Mouse (Mus musculus) embryonic facial prominence, embryonic 11.5 days (tissue): ENCODE data around the gene Pum2. TPM values are rescaled to one million over a fixed set of nuclear protein-coding genes. Genes with fewer than 3 reads are reported as not detected.

Experiments
- polyA plus RNA-seq: library from polyadenylated mRNA; unstranded; fragments of >200 nt; fragmentation: Nextera tagmentation; extraction: Ambion mirVana; gene quantifications from 2 replicates; pipeline ENCODE4 v1.2.1, GENCODE M21; 2014

The Pum2 gene
- polyA plus RNA-seq, 1 experiment from 2014 or later: 79.7 TPM

Other genes with a start within 250 kb of the Pum2 start
- gene Rhob, start 174.1 kb upstream of the Pum2 start, polyA plus RNA-seq: 45.3 and 51.3 TPM in 2 replicates
- gene Slc7a15, start 75.1 kb upstream of the Pum2 start, polyA plus RNA-seq: not detected in 2 replicates
- gene Sdc1, start 97.2 kb downstream of the Pum2 start, polyA plus RNA-seq: 120 and 128 TPM in 2 replicates
- gene Laptm4a, start 247.5 kb downstream of the Pum2 start, polyA plus RNA-seq: 224 and 243 TPM in 2 replicates